Mouse (Mus musculus) leukemia stem cell, adult 10-12 weeks (primary cell): ENCODE results near the gene BC030499. TPM values are rescaled to one million over a fixed set of nuclear protein-coding genes. Genes with fewer than 3 reads are reported as not detected.

ENCODE experiments used
- polyA plus RNA-seq: library from polyadenylated mRNA; stranded (reverse); fragments of >175 nt; gene quantifications from 2 replicates; pipeline ENCODE4 v1.2.3, GENCODE M21; 2012; ENCODE audit warnings: low replicate concordance

The BC030499 gene
- not detected in 2 replicates for polyA plus RNA-seq

GRCm38 (mm10) chr11:78290654-78291053, at the start of gene BC030499:
TSS of gene BC030499 (plus strand) at chr11:78290841.

GRCm38 (mm10) chr11:78245627-78246317, 44.9 kb upstream of the BC030499 start, which contains the start of the genes Sdf2 and Supt6:
TSS of gene Sdf2 (plus strand) at chr11:78245746.
TSS of gene Supt6 (minus strand) at chr11:78245987.

DNA sequence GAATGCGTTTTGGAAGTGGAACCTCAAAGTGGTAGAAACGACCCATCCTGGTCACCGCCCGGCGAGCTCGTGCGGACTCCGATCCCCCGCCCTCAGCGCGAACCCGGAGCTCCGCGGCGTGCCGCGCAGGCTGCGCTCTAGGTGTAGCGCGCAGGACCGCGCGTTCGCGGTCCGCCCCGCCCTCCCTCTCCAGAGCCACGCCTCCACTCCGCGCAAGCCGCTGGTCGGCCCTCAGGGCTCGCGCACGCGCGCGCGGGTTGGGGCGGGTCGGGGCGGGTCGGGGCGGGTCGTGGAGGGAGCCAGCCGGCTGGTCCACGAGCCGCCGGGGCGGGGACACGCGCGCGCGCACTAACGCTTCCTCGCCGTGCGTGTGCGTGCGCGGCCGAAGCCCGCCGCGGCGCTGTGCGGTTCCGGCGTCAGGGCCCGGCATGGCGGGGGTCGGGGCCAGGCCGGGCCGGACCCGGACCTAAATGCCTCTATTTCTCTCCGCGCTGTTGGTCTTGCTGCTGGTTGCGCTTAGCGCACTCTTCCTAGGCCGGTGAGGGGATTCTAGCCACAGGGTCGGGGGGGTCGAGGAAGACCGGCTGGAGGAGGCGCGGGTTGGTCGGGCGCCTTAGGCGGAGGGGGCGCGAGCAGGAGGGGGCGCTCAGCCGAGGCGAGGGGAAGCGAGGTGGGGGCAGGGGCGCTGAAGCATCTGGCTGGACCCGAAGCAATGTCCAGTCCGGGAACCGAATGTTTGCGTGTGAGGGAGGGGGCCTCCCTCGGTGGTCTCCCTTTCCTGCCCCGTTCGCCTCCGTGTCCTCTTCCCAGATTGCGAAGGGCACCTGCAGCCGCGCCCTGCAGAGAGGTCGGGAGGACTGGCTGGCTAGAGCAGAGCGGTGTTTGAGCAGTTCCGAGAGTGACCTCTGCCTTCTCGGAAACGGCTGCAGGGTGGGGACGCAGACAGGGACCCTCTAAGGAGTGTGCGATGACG, 29.0 kb upstream of the BC030499 start, which contains the start of gene 2610507B11Rik:
Gene 2610507B11Rik (plus strand): TSS at position 373 of the 973 bp plus-strand sequence.

GRCm38 (mm10) chr11:78301357-78302084, 10.9 kb downstream of the BC030499 start, which contains the start of gene Spag5:
TSS of gene Spag5 (plus strand) at chr11:78301529.

DNA sequence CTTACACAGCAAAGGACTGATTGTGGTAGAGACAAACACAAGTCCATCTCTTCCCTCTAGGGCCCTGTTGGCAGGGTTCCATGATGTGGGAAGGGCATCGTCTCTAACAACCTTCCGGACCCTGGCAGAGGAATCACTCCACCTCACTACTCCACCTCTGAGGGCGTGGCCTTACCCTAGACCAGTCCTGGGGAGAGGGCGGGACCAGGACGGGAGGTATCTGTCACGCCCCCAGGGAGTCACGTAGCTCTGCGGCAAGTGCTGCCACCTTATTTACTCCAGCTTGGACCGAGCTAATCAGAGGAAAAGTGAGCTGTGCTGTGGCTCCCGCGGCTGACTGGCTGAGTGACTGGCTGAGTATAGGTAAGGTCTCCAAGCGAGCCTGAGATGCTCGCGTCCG, 32.2 kb downstream of the BC030499 start, which contains the start of gene Aldoc:
Gene Aldoc (plus strand): TSS at position 109 of the 400 bp plus-strand sequence.

GRCm38 (mm10) chr11:78327634-78328511, 37.2 kb downstream of the BC030499 start, which contains the start of gene Pigs:
TSS of gene Pigs (plus strand) at chr11:78328415.

DNA sequence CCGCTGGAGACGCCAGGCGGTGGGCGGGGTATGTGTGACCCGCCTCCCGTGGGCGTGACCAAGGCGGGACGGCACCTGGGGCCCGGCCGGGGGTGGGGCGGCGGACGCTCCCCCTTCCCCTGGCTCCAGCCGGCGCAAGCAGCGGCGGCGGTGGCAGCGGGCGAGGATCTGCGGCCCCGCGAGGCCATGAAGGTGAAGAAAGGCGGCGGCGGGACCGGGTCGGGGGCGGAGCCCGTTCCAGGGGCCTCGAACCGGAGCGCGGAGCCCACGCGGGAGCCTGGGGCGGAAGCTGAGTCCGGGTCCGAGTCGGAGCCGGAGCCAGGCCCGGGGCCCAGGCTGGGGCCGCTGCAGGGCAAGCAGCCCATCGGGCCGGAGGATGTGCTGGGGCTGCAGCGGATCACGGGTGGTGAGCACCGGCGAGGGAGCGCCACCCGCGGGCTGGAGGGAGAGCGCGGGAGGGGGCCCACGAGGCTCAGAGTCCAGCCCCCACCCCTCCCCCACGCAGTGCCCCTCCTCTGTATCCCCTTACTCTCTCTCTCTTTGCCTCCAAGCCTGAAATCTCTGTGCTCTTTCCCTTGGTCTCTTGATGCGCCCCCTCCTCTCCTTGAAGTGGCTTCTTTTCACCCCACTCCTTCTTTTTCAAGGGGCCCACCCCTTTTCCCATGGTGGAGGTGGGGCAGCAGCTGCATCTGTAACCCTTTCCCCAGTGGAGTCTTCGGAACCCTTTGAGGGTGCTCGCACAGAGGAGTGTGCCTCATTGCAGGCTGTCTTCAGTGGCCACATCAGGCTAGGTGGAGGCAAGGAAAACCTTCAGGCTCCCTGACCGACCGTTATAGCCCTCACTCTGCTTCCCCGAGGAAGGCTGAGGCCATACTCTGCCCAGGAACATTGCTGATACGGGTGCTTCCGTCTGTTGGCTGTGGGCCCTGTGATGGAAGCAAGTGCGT, 53.0 kb downstream of the BC030499 start, which contains the start of gene Unc119:
Gene Unc119 (plus strand): TSS at position 102 of the 947 bp plus-strand sequence.

Other genes starting within 250 kb of the BC030499 start
- 2.9 and 8.6 TPM in 2 replicates for gene Eral1, start 210.5 kb upstream of the BC030499 start, polyA plus RNA-seq
- gene Fam222b, start 196.2 kb upstream of the BC030499 start, polyA plus RNA-seq: 34.8 and 35.4 TPM in 2 replicates
- gene Traf4, start 125.3 kb upstream of the BC030499 start, polyA plus RNA-seq: 69.0 and 176 TPM in 2 replicates
- 13.6 and 18.0 TPM in 2 replicates for gene Nek8, start 114.2 kb upstream of the BC030499 start, polyA plus RNA-seq
- 281 and 738 TPM in 2 replicates for gene Tlcd1, start 114.1 kb upstream of the BC030499 start, polyA plus RNA-seq
- gene Rpl23a, start 107.3 kb upstream of the BC030499 start, polyA plus RNA-seq: 121 and 683 TPM in 2 replicates
- gene Rab34, start 102.4 kb upstream of the BC030499 start, polyA plus RNA-seq: 6.1 and 6.5 TPM in 2 replicates
- gene Proca1, start 97.4 kb upstream of the BC030499 start, polyA plus RNA-seq: not detected in 2 replicates
- gene Sdf2, start 45.1 kb upstream of the BC030499 start, polyA plus RNA-seq: 1.7 and 10.6 TPM in 2 replicates
- 93.9 and 94.0 TPM in 2 replicates for gene Supt6, start 44.9 kb upstream of the BC030499 start, polyA plus RNA-seq
- 12.0 and 69.9 TPM in 2 replicates for gene 2610507B11Rik, start 29.1 kb upstream of the BC030499 start, polyA plus RNA-seq
- 13.8 and 44.5 TPM in 2 replicates for gene Spag5, start 10.7 kb downstream of the BC030499 start, polyA plus RNA-seq
- gene Aldoc, start 32.1 kb downstream of the BC030499 start, polyA plus RNA-seq: 0.27 and 1.1 TPM in 2 replicates
- gene Pigs, start 37.6 kb downstream of the BC030499 start, polyA plus RNA-seq: 15.9 and 90.3 TPM in 2 replicates
- 13.1 and 20.8 TPM in 2 replicates for gene Unc119, start 52.6 kb downstream of the BC030499 start, polyA plus RNA-seq
- not detected in 2 replicates for gene Foxn1, start 95.7 kb downstream of the BC030499 start, polyA plus RNA-seq
- gene Slc13a2, start 131.4 kb downstream of the BC030499 start, polyA plus RNA-seq: 0.07 TPM in 1 of 2 replicates, not detected in the other
- gene Slc46a1, start 174.9 kb downstream of the BC030499 start, polyA plus RNA-seq: 0.43 and 3.0 TPM in 2 replicates
- 0.05 and 0.11 TPM in 2 replicates for gene Sarm1, start 206.9 kb downstream of the BC030499 start, polyA plus RNA-seq
- gene Vtn, start 208.2 kb downstream of the BC030499 start, polyA plus RNA-seq: not detected in 2 replicates
- not detected in 2 replicates for gene Sebox, start 212.6 kb downstream of the BC030499 start, polyA plus RNA-seq
- gene Tmem199, start 221.3 kb downstream of the BC030499 start, polyA plus RNA-seq: 24.3 and 26.0 TPM in 2 replicates
- 34.6 and 38.5 TPM in 2 replicates for gene Poldip2, start 221.4 kb downstream of the BC030499 start, polyA plus RNA-seq
- 4.0 and 5.9 TPM in 2 replicates for gene Tnfaip1, start 245.5 kb downstream of the BC030499 start, polyA plus RNA-seq
- 8.6 and 41.0 TPM in 2 replicates for gene Ift20, start 245.5 kb downstream of the BC030499 start, polyA plus RNA-seq